Mouse (Mus musculus) embryonic fibroblast, embryonic 13.5 days (primary cell): ENCODE data around the gene 0610010K14Rik.

Experiments used
- CTCF ChIP-seq: IDR thresholded peaks from 2 replicates; pipeline ENCODE4 v1.5.1; 2011; ENCODE audit warnings: mild to moderate bottlenecking, control low read depth, low read length, moderate library complexity, borderline replicate concordance; ENCODE audit not compliant: insufficient read depth
- POLR2A ChIP-seq: IDR thresholded peaks from 2 replicates; pipeline ENCODE4 v1.6.1; 2011; ENCODE audit warnings: low read depth, mild to moderate bottlenecking, control low read depth, low read length, moderate library complexity

DNA sequence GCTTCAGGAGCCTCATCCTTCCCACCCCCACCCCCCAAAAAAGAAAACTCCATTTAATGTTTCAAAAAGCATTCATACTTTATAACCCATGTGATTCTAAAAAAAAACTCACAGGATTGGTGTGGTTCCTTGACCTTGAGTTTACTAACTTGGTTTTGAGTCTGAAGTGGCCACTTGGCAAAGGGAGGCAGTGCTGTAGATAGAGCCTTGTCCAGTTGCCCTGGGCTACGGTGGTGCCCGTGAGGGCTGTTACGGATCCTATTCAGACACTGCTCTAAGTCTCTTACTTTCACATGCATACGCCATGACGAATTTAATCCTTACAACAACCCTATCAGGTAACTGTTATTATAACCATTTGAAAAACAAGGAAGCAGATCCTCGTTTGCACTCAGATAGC lies 25.7 kb downstream of the 0610010K14Rik start:
- TF ChIP-seq POLR2A: no peak
- TF ChIP-seq CTCF: no peak
